Mouse (Mus musculus) cerebellum, adult 2 months (tissue): Measurements from ENCODE around the gene Ppfibp1.

Experiments used
- CTCF ChIP-seq: fragments of 200-500 bp; IDR thresholded peaks from 2 replicates; pipeline ENCODE4 v1.5.1; 2011; ENCODE audit warnings: low read depth, mild to moderate bottlenecking, control low read depth, low read length, moderate library complexity, borderline replicate concordance; ENCODE audit not compliant: insufficient read depth
- POLR2A ChIP-seq: fragments of 200-500 bp; IDR thresholded peaks from 2 replicates; pipeline ENCODE4 v1.6.1; 2011; ENCODE audit warnings: low read length, control low read depth, borderline replicate concordance; ENCODE audit not compliant: insufficient read depth

DNA sequence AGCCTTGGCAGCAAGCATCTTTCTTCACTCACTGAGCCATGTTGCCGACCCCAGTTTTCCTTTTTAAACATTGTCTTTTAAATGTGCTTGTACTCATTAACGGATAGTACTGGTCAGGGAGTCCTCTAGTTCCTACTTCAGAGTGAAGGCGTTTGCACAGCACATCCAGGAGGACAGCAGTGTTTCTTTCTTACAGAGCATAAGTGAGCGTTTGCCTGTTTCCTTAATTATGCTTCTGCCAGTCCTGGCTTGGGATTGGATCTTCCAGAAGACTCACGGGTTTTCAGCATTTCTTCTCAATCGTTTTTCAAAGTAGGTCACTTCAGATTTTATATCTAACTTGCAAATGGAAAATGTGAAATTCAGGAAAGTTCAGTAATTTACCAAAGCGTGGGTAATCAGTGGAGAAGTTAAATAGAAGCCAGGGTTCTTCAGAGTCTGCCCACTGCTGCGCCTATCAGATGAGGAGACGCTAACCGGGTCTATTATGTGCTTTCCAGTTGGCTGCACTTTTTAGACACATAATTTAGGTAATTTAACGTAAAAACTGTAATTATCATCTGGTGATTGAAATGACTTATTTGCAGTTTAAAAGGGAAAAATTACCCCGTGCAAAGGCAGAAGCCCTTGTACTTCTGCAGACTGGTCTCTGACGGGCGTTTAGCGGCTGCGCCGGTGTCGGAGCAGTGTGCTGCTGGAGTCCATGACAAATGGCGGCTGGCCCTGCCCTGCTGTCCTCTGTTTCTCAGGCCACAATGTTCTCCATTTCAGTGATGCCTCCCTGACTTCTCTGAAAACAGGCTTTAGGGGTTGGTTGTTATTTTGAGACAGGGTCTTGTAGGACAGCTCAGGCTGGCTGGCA lies 165.7 kb downstream of the Ppfibp1 start:
- no peak for TF ChIP-seq CTCF
- no peak for TF ChIP-seq POLR2A
